Mouse (Mus musculus): ENCODE results near the gene Clip3. TPM values are rescaled to one million over a fixed set of nuclear protein-coding genes. Genes with fewer than 3 reads are reported as not detected.

Clip3 gene
- polyA plus RNA-seq, 1 experiment from 2014 or later, result 14.9 TPM

DNA sequence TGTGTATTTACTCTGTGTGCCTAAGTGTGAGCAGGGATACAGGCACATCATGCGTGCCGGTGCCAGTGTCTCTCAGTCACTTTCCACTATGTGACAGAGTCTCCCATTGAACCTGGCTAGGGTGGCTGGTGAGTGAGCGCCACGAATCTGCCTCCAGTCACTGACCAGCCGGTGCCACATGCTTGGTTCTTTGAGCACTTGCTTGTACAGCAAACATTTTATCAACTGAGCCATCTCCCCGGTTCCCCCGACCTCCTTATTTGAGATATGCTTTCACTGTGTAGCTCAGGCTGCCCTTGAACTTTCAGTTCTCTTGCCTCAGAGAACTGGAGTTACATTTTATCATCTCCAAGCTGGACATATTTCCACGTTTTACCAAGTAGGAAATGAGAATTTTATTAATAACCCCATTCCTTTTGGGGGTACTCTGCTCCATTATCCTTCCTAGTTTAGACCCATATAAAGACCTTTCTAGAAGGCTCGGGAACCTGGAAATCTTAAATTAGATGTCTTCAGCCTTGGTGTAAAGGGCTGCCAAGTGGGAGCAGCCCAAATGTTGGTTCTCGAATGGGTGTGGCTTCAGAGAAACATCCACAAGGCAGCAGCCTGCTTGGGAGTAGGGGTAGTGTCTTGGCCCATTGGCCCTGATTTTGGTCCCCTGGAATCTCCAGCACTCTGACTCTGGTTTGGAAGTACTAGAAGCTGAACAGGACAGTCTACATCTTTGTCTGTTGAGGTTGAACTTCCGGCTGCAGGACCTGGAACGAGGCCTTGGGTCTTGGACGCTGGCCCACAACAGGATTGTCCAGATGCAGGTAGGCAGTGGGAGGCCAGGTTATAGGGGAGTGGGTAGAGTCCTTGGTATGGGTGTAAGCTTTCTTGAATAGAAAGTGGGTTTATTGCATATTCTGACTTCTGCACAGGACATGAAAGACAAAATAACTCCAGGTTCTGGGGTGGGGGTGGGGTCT, 24.3 kb downstream of the Clip3 start:
- H3K36me3 ChIP-seq, result peaks cover 22% of the 10 kb centered on the region
- H3K4me2 ChIP-seq, result peak overlapping the region; percentile 68
- WGBS, result 70% methylated on average over 13 of the region's 13 CpGs
- no peak overlapping the region for H3K9ac ChIP-seq
- H3K4me1 ChIP-seq, result peaks cover 15% of the 10 kb centered on the region
- no peak overlapping the region for H3K27ac ChIP-seq (replicated peaks)
- H3K9me3 ChIP-seq, result no peaks in the 10 kb centered on the region
- no peaks in the 10 kb centered on the region for H3K27me3 ChIP-seq (replicated peaks)
- ATAC-seq (ENCODE audit: extremely low read depth, insufficient number of reproducible peaks, low FRiP score, low TSS enrichment), result no peak
- peak overlapping the region; percentile 50 for H3K4me3 ChIP-seq

DNA sequence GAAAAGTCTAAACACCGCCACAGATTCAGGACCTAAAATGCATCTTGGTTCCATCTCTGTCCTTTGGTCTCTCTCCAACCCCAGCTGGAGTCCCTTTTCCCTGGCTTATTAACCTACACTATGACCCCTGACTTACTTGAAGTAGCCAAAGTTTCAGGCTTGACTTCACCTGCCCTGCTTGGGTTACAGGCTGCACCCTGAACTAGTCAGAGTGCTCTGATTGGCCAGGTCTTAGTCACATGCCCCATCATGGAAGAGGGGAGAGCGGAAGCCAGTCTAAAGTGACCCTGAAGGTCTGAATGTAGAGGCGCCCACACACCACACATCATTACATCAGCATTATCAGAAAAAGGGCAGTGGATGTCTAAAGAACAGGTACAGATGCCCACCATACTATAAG, 26.6 kb downstream of the Clip3 start:
- Histone ChIP-seq H3K9me3 (no peaks in the 10 kb centered on the region), H3K27ac (replicated peaks) (no peak overlapping the region), H3K4me3 (no peak overlapping the region), H3K27me3 (replicated peaks) (no peaks in the 10 kb centered on the region), H3K4me2 (no peak overlapping the region), H3K9ac (no peak overlapping the region), H3K4me1 (peaks cover 29% of the 10 kb centered on the region), H3K36me3 (peaks cover 4% of the 10 kb centered on the region; the same call in 1 of the 2 replicates)
- 87% methylated on average over 3 of the region's 3 CpGs for WGBS
- no peak for ATAC-seq (ENCODE audit: extremely low read depth, insufficient number of reproducible peaks, low FRiP score, low TSS enrichment)

DNA sequence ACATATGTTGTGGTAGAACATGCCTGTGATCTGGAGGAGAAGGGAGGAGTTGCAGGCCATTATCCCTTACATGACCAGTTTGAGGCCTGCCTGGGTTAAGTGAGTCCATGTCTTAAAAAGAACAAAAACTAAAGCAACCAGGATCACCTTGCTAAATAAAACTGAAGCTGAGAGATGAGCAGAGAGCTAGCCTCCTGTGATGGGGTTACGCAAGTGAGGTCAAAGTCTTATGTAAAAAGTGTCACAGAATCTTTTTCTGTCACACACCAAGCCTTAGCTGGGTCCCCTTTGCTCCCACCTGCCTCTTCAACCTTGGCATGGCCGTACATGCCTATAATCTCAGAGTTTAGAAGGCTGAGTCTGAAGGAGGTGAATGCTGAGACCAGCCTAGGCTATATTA, 29.4 kb downstream of the Clip3 start:
- 78% methylated on average over 2 of the region's 2 CpGs for WGBS
- Histone ChIP-seq H3K27me3 (replicated peaks) (no peaks in the 10 kb centered on the region), H3K27ac (replicated peaks) (no peak overlapping the region), H3K4me2 (peak overlapping the region; percentile 92), H3K4me3 (peak overlapping the region; percentile 82), H3K4me1 (peaks cover 21% of the 10 kb centered on the region), H3K36me3 (peaks cover 4% of the 10 kb centered on the region; the same call in 1 of the 2 replicates), H3K9ac (peak overlapping the region; percentile 93), H3K9me3 (0 out of 2 replicates have a peak, but pooled peaks cover 4% of the 10 kb centered on the region)
- ATAC-seq (ENCODE audit: extremely low read depth, insufficient number of reproducible peaks, low FRiP score, low TSS enrichment), result no peak

DNA sequence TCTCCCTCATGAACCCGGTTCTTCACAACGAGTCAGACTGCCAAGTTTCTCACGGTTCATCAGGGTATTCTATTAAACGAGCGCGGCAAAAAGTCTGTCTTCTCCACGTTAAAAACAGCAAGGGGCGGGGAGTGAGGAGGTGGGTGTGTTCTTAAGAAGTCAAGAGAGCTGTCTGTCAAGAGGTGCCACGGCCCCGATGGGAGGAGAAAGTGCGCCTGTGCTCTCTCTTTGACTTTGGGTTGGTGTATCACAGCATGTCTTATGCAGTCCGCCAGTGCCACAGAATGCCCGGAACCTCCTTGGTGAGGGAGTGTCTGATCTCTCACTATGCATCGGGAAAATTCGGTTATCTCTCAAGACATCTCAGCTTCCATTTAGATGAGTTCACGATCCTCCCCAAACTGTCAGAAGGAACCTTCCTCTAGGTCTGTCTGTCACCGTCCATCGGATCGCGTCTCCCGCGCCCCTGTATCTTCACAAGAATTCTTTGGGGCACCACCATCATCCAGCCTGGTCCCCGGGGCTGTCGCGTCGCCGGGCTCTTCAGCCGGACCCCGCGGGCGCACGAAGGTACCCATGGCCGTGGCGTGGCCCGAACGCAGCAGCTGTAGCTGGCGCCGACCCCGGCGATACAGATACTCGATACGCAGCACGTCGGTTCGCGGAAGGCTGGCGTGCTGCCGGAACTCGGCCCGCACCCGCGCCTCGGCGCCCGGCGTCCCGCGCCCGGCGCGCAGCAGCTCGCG, 30.2 kb downstream of the Clip3 start, which contains the start of gene E130208F15Rik:
TSS of gene E130208F15Rik (plus strand) at position 202 of the 746 bp plus-strand sequence.
- Histone ChIP-seq H3K9ac (peak within 1 kb of the TSS; percentile 93), H3K9me3 (0 out of 2 replicates have a peak, but pooled peaks cover 4% of the 10 kb centered on the region), H3K36me3 (peaks cover 3% of the 10 kb centered on the region; the same call in 1 of the 2 replicates), H3K4me1 (peaks cover 21% of the 10 kb centered on the region), H3K4me3 (peak within 1 kb of the TSS; percentile 82), H3K27ac (replicated peaks) (peak within 1 kb of the TSS; percentile 93), H3K27me3 (replicated peaks) (no peaks in the 10 kb centered on the region), H3K4me2 (peak within 1 kb of the TSS; percentile 92)
- peak; percentile 12; the same call in 1 of the 2 replicates for ATAC-seq (ENCODE audit: extremely low read depth, insufficient number of reproducible peaks, low FRiP score, low TSS enrichment)
- WGBS, result under 1% methylated on average over 63 of the region's 63 CpGs

DNA sequence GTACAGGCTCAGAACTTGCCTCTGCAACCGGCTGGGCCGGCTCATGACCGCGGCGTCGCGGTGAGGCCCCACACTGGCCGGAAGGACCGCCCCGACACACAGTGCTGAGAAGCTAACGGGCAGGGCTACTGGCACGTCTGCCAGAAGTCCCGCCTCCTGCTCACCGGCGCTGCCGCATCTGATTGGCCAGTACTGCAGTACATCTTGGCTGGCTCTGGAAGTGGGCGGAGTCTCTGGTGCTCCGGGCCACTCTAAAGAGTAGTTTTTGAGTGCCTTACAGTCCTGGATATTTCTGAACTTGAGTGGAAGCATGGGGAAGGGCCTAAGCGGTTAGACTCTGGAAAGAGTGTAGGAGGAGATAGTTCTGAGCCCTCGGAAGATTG, 30.7 kb downstream of the Clip3 start:
- peak overlapping the region; percentile 93 for H3K9ac ChIP-seq
- peaks cover 26% of the 10 kb centered on the region for H3K4me1 ChIP-seq
- peak overlapping the region; percentile 92 for H3K4me2 ChIP-seq
- under 1% methylated on average over 20 of the region's 20 CpGs for WGBS
- H3K36me3 ChIP-seq, result no peaks in the 10 kb centered on the region
- ATAC-seq (ENCODE audit: extremely low read depth, insufficient number of reproducible peaks, low FRiP score, low TSS enrichment), result peak; percentile 94
- H3K27me3 ChIP-seq (replicated peaks), result no peaks in the 10 kb centered on the region
- H3K9me3 ChIP-seq, result 0 out of 2 replicates have a peak, but pooled peaks cover 4% of the 10 kb centered on the region
- H3K4me3 ChIP-seq, result peak overlapping the region; percentile 82
- peak overlapping the region; percentile 93 for H3K27ac ChIP-seq (replicated peaks)

DNA sequence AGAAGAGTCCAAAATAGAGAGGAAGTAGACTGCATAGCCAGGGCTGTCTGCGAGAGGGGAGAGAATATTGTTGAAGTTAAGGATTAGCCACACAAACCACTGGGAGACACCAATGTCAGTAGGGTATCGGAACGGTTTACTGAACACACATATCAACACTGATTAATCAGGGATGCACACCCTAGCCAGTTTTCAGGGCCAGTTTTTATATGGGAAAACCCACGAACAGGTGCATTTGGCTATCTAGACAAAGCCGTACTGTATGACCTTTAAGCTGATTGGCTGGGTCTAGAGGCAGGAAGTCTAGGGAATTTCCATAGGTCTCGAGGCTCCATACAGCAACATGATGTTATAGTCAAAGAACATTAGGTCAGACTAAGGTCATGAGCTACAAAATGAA, 31.3 kb downstream of the Clip3 start:
- Histone ChIP-seq H3K36me3 (no peaks in the 10 kb centered on the region), H3K9ac (peak overlapping the region; percentile 80), H3K27me3 (replicated peaks) (no peaks in the 10 kb centered on the region), H3K27ac (replicated peaks) (peak overlapping the region; percentile 93), H3K4me2 (peak overlapping the region; percentile 92), H3K9me3 (0 out of 2 replicates have a peak, but pooled peaks cover 4% of the 10 kb centered on the region), H3K4me3 (peak overlapping the region; percentile 82), H3K4me1 (peaks cover 28% of the 10 kb centered on the region)
- 33% methylated on average over 6 of the region's 6 CpGs for WGBS
- ATAC-seq (ENCODE audit: extremely low read depth, insufficient number of reproducible peaks, low FRiP score, low TSS enrichment), result no peak

DNA sequence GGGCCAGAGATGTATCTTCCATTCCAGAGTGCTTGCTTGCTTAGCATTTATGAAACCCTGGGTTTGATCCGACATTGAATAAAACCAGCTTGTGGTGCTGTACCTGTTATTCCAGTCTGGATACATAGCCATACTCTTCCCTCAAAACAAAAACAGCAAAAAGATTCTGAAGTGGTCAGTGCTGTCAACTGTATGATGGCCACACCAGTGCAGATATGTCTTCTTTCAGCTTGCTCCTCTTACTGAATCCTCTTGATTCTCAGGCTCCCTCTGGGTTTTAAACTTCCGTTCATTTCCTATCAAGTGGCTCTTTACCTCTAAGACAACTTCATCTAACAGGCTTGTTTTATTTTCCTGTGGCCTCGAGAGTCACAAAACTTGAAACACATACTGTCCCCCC, 32.3 kb downstream of the Clip3 start, which contains the start of gene Sdhaf1:
TSS of gene Sdhaf1 (minus strand) at position 101 of the 400 bp plus-strand sequence.
- H3K27ac ChIP-seq (replicated peaks), result peak within 1 kb of the TSS; percentile 93
- peak within 1 kb of the TSS; percentile 80 for H3K9ac ChIP-seq
- WGBS, result 70% methylated on average over 3 of the region's 3 CpGs
- no peaks in the 10 kb centered on the region for H3K27me3 ChIP-seq (replicated peaks)
- H3K4me3 ChIP-seq, result peak within 1 kb of the TSS; percentile 82
- H3K4me1 ChIP-seq, result peaks cover 36% of the 10 kb centered on the region
- no peak for ATAC-seq (ENCODE audit: extremely low read depth, insufficient number of reproducible peaks, low FRiP score, low TSS enrichment)
- H3K9me3 ChIP-seq, result 0 out of 2 replicates have a peak, but pooled peaks cover 4% of the 10 kb centered on the region
- H3K4me2 ChIP-seq, result peak within 1 kb of the TSS; percentile 92
- no peaks in the 10 kb centered on the region for H3K36me3 ChIP-seq

DNA sequence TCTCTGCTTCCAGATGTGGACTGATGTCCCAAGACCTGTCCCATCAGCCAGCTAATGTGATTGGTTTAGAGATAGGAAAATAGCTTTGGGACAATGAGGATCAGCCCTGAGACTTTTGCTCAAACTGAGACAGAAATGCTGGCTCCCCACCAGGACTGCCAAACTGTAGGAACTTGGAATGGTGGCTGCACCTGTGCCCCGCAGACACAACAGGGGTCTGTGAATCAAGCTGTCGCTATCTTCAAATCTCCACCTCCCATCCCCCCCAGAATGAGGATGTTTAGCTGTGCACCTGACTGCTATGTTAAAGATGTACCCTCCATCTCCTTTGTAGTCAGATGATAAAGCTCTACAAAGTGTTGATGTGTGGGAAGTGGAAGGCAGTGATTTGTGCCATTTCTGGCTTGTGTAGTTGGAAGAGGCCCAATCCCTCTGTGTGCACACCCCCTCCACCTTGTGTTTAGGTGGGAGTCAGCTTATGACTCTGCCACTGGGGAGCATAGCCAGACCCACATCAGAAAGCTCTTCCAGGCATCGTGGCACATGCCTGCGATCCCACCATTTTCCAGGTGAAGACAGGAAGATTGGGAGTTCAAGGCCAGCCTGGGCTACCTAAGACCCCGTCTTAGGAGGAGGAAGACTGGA, 32.9 kb downstream of the Clip3 start:
- WGBS, result 79% methylated on average over 5 of the region's 5 CpGs
- Histone ChIP-seq H3K9me3 (0 out of 2 replicates have a peak, but pooled peaks cover 4% of the 10 kb centered on the region), H3K4me3 (no peak overlapping the region), H3K4me2 (no peak overlapping the region), H3K27ac (replicated peaks) (no peak overlapping the region), H3K4me1 (peaks cover 38% of the 10 kb centered on the region), H3K27me3 (replicated peaks) (no peaks in the 10 kb centered on the region), H3K36me3 (no peaks in the 10 kb centered on the region), H3K9ac (no peak overlapping the region)
- no peak for ATAC-seq (ENCODE audit: extremely low read depth, insufficient number of reproducible peaks, low FRiP score, low TSS enrichment)

DNA sequence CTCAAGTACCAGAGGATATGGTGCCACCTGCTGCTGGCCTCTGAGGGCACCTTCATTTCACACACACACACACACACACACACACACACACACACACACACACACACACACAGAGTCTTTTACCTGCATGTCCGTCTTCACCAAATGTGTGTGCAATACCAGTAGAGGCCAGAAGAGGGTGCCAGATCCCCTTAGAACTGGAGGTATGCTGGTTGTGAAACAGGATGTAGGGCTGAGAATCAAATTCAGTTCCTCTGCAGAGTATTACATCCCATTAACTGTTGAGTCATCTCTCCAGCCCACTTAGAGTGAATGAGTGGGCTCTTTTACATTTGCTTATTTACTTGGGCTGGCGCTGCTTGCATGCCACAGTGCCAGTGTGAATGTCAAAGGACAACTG, 33.8 kb downstream of the Clip3 start:
- WGBS, result 44% methylated on average over 2 of the region's 2 CpGs
- 0 out of 2 replicates have a peak, but pooled peaks cover 4% of the 10 kb centered on the region for H3K9me3 ChIP-seq
- H3K36me3 ChIP-seq, result no peaks in the 10 kb centered on the region
- H3K27ac ChIP-seq (replicated peaks), result no peak overlapping the region
- H3K27me3 ChIP-seq (replicated peaks), result no peaks in the 10 kb centered on the region
- ATAC-seq (ENCODE audit: extremely low read depth, insufficient number of reproducible peaks, low FRiP score, low TSS enrichment), result no peak
- peaks cover 38% of the 10 kb centered on the region for H3K4me1 ChIP-seq
- no peak overlapping the region for H3K9ac ChIP-seq
- H3K4me2 ChIP-seq, result no peak overlapping the region
- H3K4me3 ChIP-seq, result no peak overlapping the region

DNA sequence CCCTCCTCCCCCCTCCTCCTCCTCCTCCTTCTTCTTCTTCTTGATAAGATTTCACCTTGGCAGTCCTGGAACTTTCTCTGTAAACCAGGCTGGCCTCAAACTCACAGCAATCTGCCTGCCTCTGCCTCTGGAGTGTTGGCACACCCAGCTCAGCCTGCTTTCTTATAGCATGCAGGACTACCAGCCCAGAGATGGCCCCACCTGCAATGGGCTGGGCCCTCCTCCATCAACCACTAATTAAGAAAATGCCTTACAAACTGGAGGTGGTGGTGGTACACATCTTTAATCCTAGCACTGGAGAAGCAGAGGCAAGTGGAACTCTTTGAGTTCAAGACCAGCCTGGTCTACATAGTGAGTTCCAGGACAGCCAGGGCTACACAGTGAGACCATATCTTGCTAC, 34.9 kb downstream of the Clip3 start:
- Histone ChIP-seq H3K27me3 (replicated peaks) (no peaks in the 10 kb centered on the region), H3K36me3 (no peaks in the 10 kb centered on the region), H3K9me3 (0 out of 2 replicates have a peak, but pooled peaks cover 4% of the 10 kb centered on the region), H3K27ac (replicated peaks) (no peak overlapping the region), H3K4me3 (no peak overlapping the region), H3K4me1 (peaks cover 28% of the 10 kb centered on the region), H3K9ac (no peak overlapping the region), H3K4me2 (no peak overlapping the region)
- ATAC-seq (ENCODE audit: extremely low read depth, insufficient number of reproducible peaks, low FRiP score, low TSS enrichment), result no peak

Data from heart, embryonic 13.5 days (tissue).